In the genomic region with DNA sequence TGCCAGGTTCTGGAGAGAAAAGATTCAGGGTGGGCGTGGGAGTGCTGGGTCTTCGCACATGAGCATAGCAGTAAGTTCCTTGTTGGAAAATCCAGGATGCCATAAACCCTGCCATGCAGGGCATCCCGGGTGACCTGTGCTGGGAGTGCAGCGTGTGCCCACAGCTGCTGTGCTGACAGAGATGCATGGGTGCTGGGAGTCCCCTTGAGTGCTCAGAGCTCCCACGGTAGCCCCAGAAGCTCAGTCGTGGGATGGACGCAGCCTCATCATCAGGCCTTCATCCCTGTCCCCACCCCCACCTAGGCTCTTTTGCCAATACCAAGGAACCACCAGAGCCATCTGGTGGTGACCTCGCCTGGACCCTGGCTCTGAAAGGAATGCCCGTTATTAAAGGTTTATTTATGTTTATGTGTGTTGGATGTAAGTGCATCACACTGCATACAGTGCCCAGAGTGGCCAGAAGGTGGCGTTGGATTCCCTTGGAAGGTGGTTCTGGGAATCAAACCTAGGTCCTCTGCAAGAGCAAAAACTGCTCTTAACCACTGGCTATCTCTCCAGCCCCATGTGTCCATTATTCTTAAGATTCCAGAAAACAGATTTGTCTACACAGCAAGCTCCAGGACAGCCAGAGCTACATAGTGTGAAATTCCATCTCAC, we compare ENCODE assay signal across 1 mouse cellular context.
TF ChIP-seq lines count a peak whose summit lies in the region.

No protein-coding gene starts in this region.

TF ChIP-seq in MEL, 35 proteins besides CTCF, POLR2A, EP300 and RAD21 (continued from another document):
- TF ChIP-seq ZC3H11A (IDR thresholded peaks at IDR 0.05; ENCODE audit: low read depth, low read length) (peak; percentile 61), MAFK (IDR thresholded peaks at IDR 0.05; ENCODE audit: borderline replicate concordance, low read depth, low read length) (no peak), USF1 (IDR thresholded peaks at IDR 0.05; ENCODE audit: low read depth, low read length) (no peak), NELFE (IDR thresholded peaks at IDR 0.05; ENCODE audit: low read depth, low read length) (no peak), GABPA (IDR thresholded peaks at IDR 0.05; ENCODE audit: low read depth, low read length) (no peak), NRF1 (IDR thresholded peaks at IDR 0.05; ENCODE audit: insufficient read depth, low read depth, low read length, poor library complexity, severe bottlenecking) (no peak), KAT2A (conservative IDR thresholded peaks at IDR 0.05; ENCODE audit: low read depth, low read length) (no peak), SIN3A (IDR thresholded peaks at IDR 0.05; ENCODE audit: low read length) (peak; percentile 59; the same call in 1 of the 2 replicates), RCOR1 (IDR thresholded peaks at IDR 0.05; ENCODE audit: low read depth, low read length) (no peak), TAL1 (IDR thresholded peaks at IDR 0.05; ENCODE audit: low read length) (no peak), USF2 (IDR thresholded peaks at IDR 0.05; ENCODE audit: borderline replicate concordance in 1 of 2, insufficient read depth in 1 of 2, low read depth in 1 of 2, low read length in 2 of 2) (no peak), ETS1 (IDR thresholded peaks at IDR 0.05; ENCODE audit: low read depth, low read length) (no peak), CHD2 (IDR thresholded peaks at IDR 0.05; ENCODE audit: low read length) (no peak), GATA1 (IDR thresholded peaks at IDR 0.05; ENCODE audit: low read depth, low read length) (no peak), JUND (IDR thresholded peaks at IDR 0.05; ENCODE audit: low read depth, low read length) (no peak), POLR2AphosphoS2 (IDR thresholded peaks at IDR 0.05; ENCODE audit: low read length) (no peak), MXI1 (IDR thresholded peaks at IDR 0.05; ENCODE audit: low read depth, low read length) (no peak), TCF12 (IDR thresholded peaks at IDR 0.05; ENCODE audit: low read depth, low read length) (no peak), HCFC1 (IDR thresholded peaks at IDR 0.05; ENCODE audit: low read depth, low read length) (no peak)
